Mouse (Mus musculus): ENCODE results near the gene Mier1. TPM values are rescaled to one million over a fixed set of nuclear protein-coding genes. Genes with fewer than 3 reads are reported as not detected.
A peak's percentile ranks its signal among the peaks of the same experiment; 100 is the strongest.

The Mier1 gene
- polyA plus RNA-seq, 1 experiment from 2014 or later, result 36.1 TPM

- peaks cover 0 to 2% of the 10 kb centered on the region in 2 experiments; a peak in 1 of 4 replicates for H3K4me1 ChIP-seq (ENCODE audit: control insufficient read depth in 2 of 2, insufficient read depth in 2 of 2, low read length in 2 of 2)
These were observed 15.7 kb upstream of the Mier1 start for GRCm38 (mm10) chr4:103098532-103098931.

GRCm38 (mm10) chr4:103112651-103113050, 1.5 kb upstream of the Mier1 start:
- Histone ChIP-seq H3K9ac (ENCODE audit: low read length) (peak overlapping the region; percentile 85; the same call in 1 of the 2 replicates), H3K9me3 (ENCODE audit: control insufficient read depth, low read length) (no peaks in the 10 kb centered on the region), H3K4me2 (ENCODE audit: low read length) (peak overlapping the region; percentile 81), H3K27ac (replicated peaks in 1 of 2; ENCODE audit: control insufficient read depth in 1 of 2, insufficient read depth in 1 of 2, low read depth in 2 of 2, low read length in 2 of 2) (no peak overlapping the region), H3K4me3 (ENCODE audit: control insufficient read depth in 1 of 2, insufficient read depth in 1 of 2, low read depth in 1 of 2, low read length in 2 of 2) (no peak overlapping the region), H3K36me3 (ENCODE audit: control insufficient read depth, insufficient read depth, low read length) (peaks cover 19% of the 10 kb centered on the region), H3K4me1 (ENCODE audit: control insufficient read depth in 2 of 2, insufficient read depth in 2 of 2, low read length in 2 of 2) (peaks cover 9 to 20% of the 10 kb centered on the region in 2 experiments), H3K27me3 (ENCODE audit: control insufficient read depth, insufficient read depth, low read length) (no peaks in the 10 kb centered on the region)
- no peak for ATAC-seq (ENCODE audit: insufficient number of reproducible peaks, insufficient read depth, low FRiP score, low read depth)
- 63% methylated on average over 7 of the region's 7 CpGs for WGBS

More at GRCm38 (mm10) chr4:103098532-103098931, 15.7 kb upstream of the Mier1 start:
- Histone ChIP-seq H3K27me3 (ENCODE audit: control insufficient read depth, insufficient read depth, low read length) (no peaks in the 10 kb centered on the region), H3K27ac (replicated peaks in 1 of 2; ENCODE audit: control insufficient read depth in 1 of 2, insufficient read depth in 1 of 2, low read depth in 2 of 2, low read length in 2 of 2) (no peak overlapping the region), H3K4me3 (ENCODE audit: control insufficient read depth in 1 of 2, insufficient read depth in 1 of 2, low read depth in 1 of 2, low read length in 2 of 2) (no peak overlapping the region), H3K9me3 (ENCODE audit: control insufficient read depth, low read length) (no peaks in the 10 kb centered on the region), H3K36me3 (ENCODE audit: control insufficient read depth, insufficient read depth, low read length) (no peaks in the 10 kb centered on the region), H3K9ac (ENCODE audit: low read length) (no peak overlapping the region), H3K4me2 (ENCODE audit: low read length) (no peak overlapping the region)
- WGBS, result 83% methylated on average over 5 of the region's 5 CpGs
- no peak for ATAC-seq (ENCODE audit: insufficient number of reproducible peaks, insufficient read depth, low FRiP score, low read depth)

GRCm38 (mm10) chr4:103113402-103113801, 788 bp upstream of the Mier1 start:
- Histone ChIP-seq H3K27ac (replicated peaks in 1 of 2; ENCODE audit: control insufficient read depth in 1 of 2, insufficient read depth in 1 of 2, low read depth in 2 of 2, low read length in 2 of 2) (peak overlapping the region in 1 of 2 experiments; percentile 99; a peak in 2 of 4 replicates), H3K4me2 (ENCODE audit: low read length) (peak overlapping the region; percentile 81), H3K36me3 (ENCODE audit: control insufficient read depth, insufficient read depth, low read length) (peaks cover 19% of the 10 kb centered on the region), H3K4me1 (ENCODE audit: control insufficient read depth in 2 of 2, insufficient read depth in 2 of 2, low read length in 2 of 2) (peaks cover 9 to 20% of the 10 kb centered on the region in 2 experiments), H3K4me3 (ENCODE audit: control insufficient read depth in 1 of 2, insufficient read depth in 1 of 2, low read depth in 1 of 2, low read length in 2 of 2) (peak overlapping the region; percentile 89 to 97), H3K27me3 (ENCODE audit: control insufficient read depth, insufficient read depth, low read length) (no peaks in the 10 kb centered on the region), H3K9me3 (ENCODE audit: control insufficient read depth, low read length) (no peaks in the 10 kb centered on the region), H3K9ac (ENCODE audit: low read length) (peak overlapping the region; percentile 85)
- ATAC-seq (ENCODE audit: insufficient number of reproducible peaks, insufficient read depth, low FRiP score, low read depth), result no peak
- WGBS, result 8% methylated on average over 11 of the region's 11 CpGs

- peaks cover 13% of the 10 kb centered on the region for H3K36me3 ChIP-seq (ENCODE audit: control insufficient read depth, insufficient read depth, low read length)
- peak overlapping the region; percentile 93 to 100 for H3K4me3 ChIP-seq (ENCODE audit: control insufficient read depth in 1 of 2, insufficient read depth in 1 of 2, low read depth in 1 of 2, low read length in 2 of 2)
- H3K27ac ChIP-seq (replicated peaks in 1 of 2; ENCODE audit: control insufficient read depth in 1 of 2, insufficient read depth in 1 of 2, low read depth in 2 of 2, low read length in 2 of 2), result peak overlapping the region; percentile 64 to 98
- H3K9me3 ChIP-seq (ENCODE audit: control insufficient read depth, low read length), result no peaks in the 10 kb centered on the region
- under 1% methylated on average over 15 of the region's 15 CpGs for whole genome bisulfite sequencing
- no peaks in the 10 kb centered on the region for H3K27me3 ChIP-seq (ENCODE audit: control insufficient read depth, insufficient read depth, low read length)
- H3K9ac ChIP-seq (ENCODE audit: low read length), result peak overlapping the region; percentile 98
- peaks cover 5 to 30% of the 10 kb centered on the region in 2 experiments for H3K4me1 ChIP-seq (ENCODE audit: control insufficient read depth in 2 of 2, insufficient read depth in 2 of 2, low read length in 2 of 2)
- peak overlapping the region; percentile 77 for H3K4me2 ChIP-seq (ENCODE audit: low read length)
- ATAC-seq (ENCODE audit: insufficient number of reproducible peaks, insufficient read depth, low FRiP score, low read depth), result no peak
These were observed 4.7 kb downstream of the Mier1 start for GRCm38 (mm10) chr4:103118888-103119228.

GRCm38 (mm10) chr4:103119229-103120027, 5.2 kb downstream of the Mier1 start:
- ATAC-seq (ENCODE audit: insufficient number of reproducible peaks, insufficient read depth, low FRiP score, low read depth), result peak; percentile 66

GRCm38 (mm10) chr4:103120028-103120384, 5.8 kb downstream of the Mier1 start:
- no peaks in the 10 kb centered on the region for H3K27me3 ChIP-seq (ENCODE audit: control insufficient read depth, insufficient read depth, low read length)
- peak overlapping the region; percentile 77 for H3K4me2 ChIP-seq (ENCODE audit: low read length)
- WGBS, result 11% methylated on average over 4 of the region's 4 CpGs
- H3K9me3 ChIP-seq (ENCODE audit: control insufficient read depth, low read length), result no peaks in the 10 kb centered on the region
- ATAC-seq (ENCODE audit: insufficient number of reproducible peaks, insufficient read depth, low FRiP score, low read depth), result no peak
- H3K4me3 ChIP-seq (ENCODE audit: control insufficient read depth in 1 of 2, insufficient read depth in 1 of 2, low read depth in 1 of 2, low read length in 2 of 2), result peak overlapping the region; percentile 93 to 100
- peaks cover 13% of the 10 kb centered on the region for H3K36me3 ChIP-seq (ENCODE audit: control insufficient read depth, insufficient read depth, low read length)
- peak overlapping the region; percentile 98 for H3K9ac ChIP-seq (ENCODE audit: low read length)
- peak overlapping the region; percentile 97 to 98 for H3K27ac ChIP-seq (replicated peaks in 1 of 2; ENCODE audit: control insufficient read depth in 1 of 2, insufficient read depth in 1 of 2, low read depth in 2 of 2, low read length in 2 of 2)
- peaks cover 4 to 28% of the 10 kb centered on the region in 2 experiments for H3K4me1 ChIP-seq (ENCODE audit: control insufficient read depth in 2 of 2, insufficient read depth in 2 of 2, low read length in 2 of 2)

More at GRCm38 (mm10) chr4:103119229-103120027, 5.2 kb downstream of the Mier1 start:
- H3K9me3 ChIP-seq (ENCODE audit: control insufficient read depth, low read length), result no peaks in the 10 kb centered on the region
- peaks cover 5 to 30% of the 10 kb centered on the region in 2 experiments for H3K4me1 ChIP-seq (ENCODE audit: control insufficient read depth in 2 of 2, insufficient read depth in 2 of 2, low read length in 2 of 2)
- H3K4me2 ChIP-seq (ENCODE audit: low read length), result peak overlapping the region; percentile 77
- peaks cover 13% of the 10 kb centered on the region for H3K36me3 ChIP-seq (ENCODE audit: control insufficient read depth, insufficient read depth, low read length)
- H3K27ac ChIP-seq (replicated peaks in 1 of 2; ENCODE audit: control insufficient read depth in 1 of 2, insufficient read depth in 1 of 2, low read depth in 2 of 2, low read length in 2 of 2), result peak overlapping the region; percentile 97 to 98
- peak overlapping the region; percentile 98 for H3K9ac ChIP-seq (ENCODE audit: low read length)
- no peaks in the 10 kb centered on the region for H3K27me3 ChIP-seq (ENCODE audit: control insufficient read depth, insufficient read depth, low read length)
- peak overlapping the region; percentile 93 to 100 for H3K4me3 ChIP-seq (ENCODE audit: control insufficient read depth in 1 of 2, insufficient read depth in 1 of 2, low read depth in 1 of 2, low read length in 2 of 2)
- 1% methylated on average over 58 of the region's 111 CpGs for WGBS

- 31% methylated on average over 3 of the region's 3 CpGs for WGBS
- no peaks in the 10 kb centered on the region for H3K9me3 ChIP-seq (ENCODE audit: control insufficient read depth, low read length)
- peaks cover 1 to 24% of the 10 kb centered on the region in 2 experiments for H3K4me1 ChIP-seq (ENCODE audit: control insufficient read depth in 2 of 2, insufficient read depth in 2 of 2, low read length in 2 of 2)
- peaks cover 13% of the 10 kb centered on the region for H3K36me3 ChIP-seq (ENCODE audit: control insufficient read depth, insufficient read depth, low read length)
- no peaks in the 10 kb centered on the region for H3K27me3 ChIP-seq (ENCODE audit: control insufficient read depth, insufficient read depth, low read length)
- ATAC-seq (ENCODE audit: insufficient number of reproducible peaks, insufficient read depth, low FRiP score, low read depth), result no peak
- H3K4me3 ChIP-seq (ENCODE audit: control insufficient read depth in 1 of 2, insufficient read depth in 1 of 2, low read depth in 1 of 2, low read length in 2 of 2), result peak overlapping the region in 1 of 2 experiments; percentile 93; a peak in 2 of 4 replicates
- H3K27ac ChIP-seq (replicated peaks in 1 of 2; ENCODE audit: control insufficient read depth in 1 of 2, insufficient read depth in 1 of 2, low read depth in 2 of 2, low read length in 2 of 2), result no peak overlapping the region
- H3K4me2 ChIP-seq (ENCODE audit: low read length), result peak overlapping the region; percentile 77
- H3K9ac ChIP-seq (ENCODE audit: low read length), result peak overlapping the region; percentile 98
These were observed 6.2 kb downstream of the Mier1 start for GRCm38 (mm10) chr4:103120395-103120794.

Measured in heart, embryonic 14.5 days (tissue).